Mouse (Mus musculus): ENCODE data around the gene Rpl31. TPM values are rescaled to one million over a fixed set of nuclear protein-coding genes. Genes with fewer than 3 reads are reported as not detected.

Rpl31 gene
- polyA plus RNA-seq, 1 experiment = 261 TPM

DNA sequence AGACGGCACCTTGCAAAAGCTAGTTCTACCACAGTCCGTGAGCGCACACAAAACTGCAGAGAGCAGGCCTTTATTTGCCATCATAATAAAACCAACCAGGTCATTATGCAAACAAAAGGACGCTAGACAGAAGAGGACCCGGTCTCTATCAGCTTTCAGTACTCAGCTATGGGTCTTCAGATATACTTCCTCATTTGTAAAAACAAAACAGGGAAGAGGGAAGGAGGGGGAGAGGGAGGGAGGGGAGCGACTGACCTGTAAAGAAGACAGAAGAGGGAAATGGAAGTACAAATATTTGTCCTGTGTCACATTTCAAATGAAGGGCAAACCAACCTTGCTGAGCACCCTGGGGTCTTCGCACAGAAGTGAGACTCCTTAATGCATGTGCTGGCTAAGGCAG lies 41.0 kb downstream of the Rpl31 start:
- DNase-seq = no peak
- 66% methylated on average over 7 of the region's 7 CpGs for WGBS
- TF ChIP-seq POLR2A (IDR thresholded peaks at IDR 0.05; ENCODE audit: low read depth, low read length) (no peak), CTCF (conservative IDR thresholded peaks at IDR 0.05; ENCODE audit: insufficient read depth, insufficient read length, low read depth, low read length) (no peak)
- H3K36me3 ChIP-seq (ENCODE audit: control insufficient read depth, insufficient read depth, low read length) = no peaks in the 10 kb centered on the region
- no peak overlapping the region for H3K4me3 ChIP-seq (ENCODE audit: insufficient read depth, low read depth, low read length)
- H3K27ac ChIP-seq (ENCODE audit: insufficient read depth, low read depth, low read length) = no peak overlapping the region
- 0 out of 2 replicates have a peak, but pooled peaks cover 2% of the 10 kb centered on the region for H3K4me1 ChIP-seq (ENCODE audit: control insufficient read depth, insufficient read depth, low read length)
- no peaks in the 10 kb centered on the region for H3K27me3 ChIP-seq (replicated peaks; ENCODE audit: control insufficient read depth, insufficient read depth, low read length)

DNA sequence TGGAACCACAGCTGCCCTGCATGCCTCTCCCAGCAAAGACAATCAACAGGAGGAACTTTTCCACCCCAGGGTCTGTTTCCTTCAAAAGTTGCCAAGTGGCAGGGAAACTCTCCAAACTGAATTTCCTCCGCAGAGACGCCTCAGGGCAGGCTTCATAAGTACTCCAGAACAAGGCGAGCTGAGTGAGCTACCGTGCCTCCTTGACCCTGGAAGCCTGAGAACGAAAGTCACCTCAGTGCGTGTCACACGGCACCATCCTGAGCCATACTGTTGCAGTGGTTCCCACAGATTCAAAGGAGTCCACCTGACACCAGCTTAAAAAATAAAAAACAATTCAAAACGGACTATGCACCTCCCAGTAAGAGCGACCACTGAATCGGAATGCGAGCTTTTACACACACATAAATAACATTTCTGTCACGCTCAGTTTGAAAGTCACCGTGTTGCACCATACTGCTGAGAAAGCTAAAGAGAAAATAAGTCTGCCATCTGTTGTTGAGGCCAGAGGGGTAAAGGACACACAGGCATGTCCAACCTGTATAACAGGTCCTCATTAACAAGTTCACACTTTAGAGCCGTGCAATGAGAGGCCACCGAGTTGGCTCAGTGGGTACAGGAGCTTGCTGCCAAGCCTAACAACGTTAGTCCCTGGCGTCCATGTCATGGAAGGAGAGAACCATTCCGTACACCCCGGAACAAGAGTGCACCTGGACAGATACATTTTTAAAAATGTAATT lies 42.6 kb downstream of the Rpl31 start:
- Histone ChIP-seq H3K27me3 (replicated peaks; ENCODE audit: control insufficient read depth, insufficient read depth, low read length) (no peaks in the 10 kb centered on the region), H3K36me3 (ENCODE audit: control insufficient read depth, insufficient read depth, low read length) (no peaks in the 10 kb centered on the region), H3K27ac (ENCODE audit: insufficient read depth, low read depth, low read length) (peak overlapping the region; percentile 0; the same call in 1 of the 2 replicates), H3K4me3 (ENCODE audit: insufficient read depth, low read depth, low read length) (no peak overlapping the region), H3K4me1 (ENCODE audit: control insufficient read depth, insufficient read depth, low read length) (0 out of 2 replicates have a peak, but pooled peaks cover 2% of the 10 kb centered on the region)
- WGBS = 40% methylated on average over 19 of the region's 19 CpGs
- peak; percentile 48 for DNase-seq
- TF ChIP-seq POLR2A (IDR thresholded peaks at IDR 0.05; ENCODE audit: low read depth, low read length) (no peak), CTCF (conservative IDR thresholded peaks at IDR 0.05; ENCODE audit: insufficient read depth, insufficient read length, low read depth, low read length) (no peak)

DNA sequence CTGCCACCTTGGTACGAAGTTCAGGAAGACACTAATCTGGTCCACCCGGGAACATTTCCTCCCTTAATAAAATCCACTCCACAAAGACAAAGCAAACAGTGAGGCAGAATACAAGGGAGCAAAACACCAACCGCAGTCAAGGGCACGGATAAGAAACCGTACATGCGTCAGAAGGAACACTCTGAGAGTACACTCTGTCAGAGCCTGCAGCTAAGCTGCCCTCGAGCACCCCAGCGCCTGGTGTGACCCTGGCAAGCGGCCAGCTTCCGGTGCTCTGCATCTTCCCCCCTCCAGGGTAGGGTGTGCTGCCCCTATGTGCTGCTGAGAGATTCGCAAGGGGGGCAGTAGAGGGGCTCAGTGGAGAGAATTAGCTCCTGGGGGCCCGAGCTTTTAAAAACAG lies 50.2 kb downstream of the Rpl31 start:
- Histone ChIP-seq H3K36me3 (ENCODE audit: control insufficient read depth, insufficient read depth, low read length) (no peaks in the 10 kb centered on the region), H3K27ac (ENCODE audit: insufficient read depth, low read depth, low read length) (peak overlapping the region; percentile 67; the same call in 1 of the 2 replicates), H3K4me3 (ENCODE audit: insufficient read depth, low read depth, low read length) (no peak overlapping the region), H3K27me3 (replicated peaks; ENCODE audit: control insufficient read depth, insufficient read depth, low read length) (no peaks in the 10 kb centered on the region), H3K4me1 (ENCODE audit: control insufficient read depth, insufficient read depth, low read length) (no peaks in the 10 kb centered on the region)
- no peak for TF ChIP-seq POLR2A (IDR thresholded peaks at IDR 0.05; ENCODE audit: low read depth, low read length)
- TF ChIP-seq CTCF (conservative IDR thresholded peaks at IDR 0.05; ENCODE audit: insufficient read depth, insufficient read length, low read depth, low read length) = no peak
- WGBS = 19% methylated on average over 12 of the region's 12 CpGs
- peak; percentile 47 for DNase-seq

DNA sequence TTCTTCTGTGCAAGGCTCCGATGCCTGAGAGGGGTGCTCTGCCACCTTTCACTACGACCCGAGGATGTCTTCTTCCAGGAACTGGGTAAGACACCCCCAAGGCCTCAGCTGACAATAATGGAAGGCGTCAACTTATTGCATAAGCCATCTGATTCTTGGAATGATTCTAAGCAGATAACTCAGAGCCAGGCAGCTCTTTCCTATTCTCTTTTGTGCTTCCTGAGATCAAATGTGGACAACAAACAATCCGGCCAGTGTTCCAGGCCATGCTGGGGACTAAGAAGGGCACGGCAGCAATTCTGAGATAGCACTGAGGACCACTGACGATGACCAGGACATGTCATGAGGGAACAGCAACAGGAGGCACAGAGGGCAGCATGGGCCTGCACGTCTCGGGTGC lies 51.2 kb downstream of the Rpl31 start:
- H3K36me3 ChIP-seq (ENCODE audit: control insufficient read depth, insufficient read depth, low read length) = no peaks in the 10 kb centered on the region
- DNase-seq = no peak
- H3K4me1 ChIP-seq (ENCODE audit: control insufficient read depth, insufficient read depth, low read length) = no peaks in the 10 kb centered on the region
- H3K4me3 ChIP-seq (ENCODE audit: insufficient read depth, low read depth, low read length) = no peak overlapping the region
- 84% methylated on average over 9 of the region's 9 CpGs for WGBS
- TF ChIP-seq CTCF (conservative IDR thresholded peaks at IDR 0.05; ENCODE audit: insufficient read depth, insufficient read length, low read depth, low read length) (no peak), POLR2A (IDR thresholded peaks at IDR 0.05; ENCODE audit: low read depth, low read length) (no peak)
- H3K27me3 ChIP-seq (replicated peaks; ENCODE audit: control insufficient read depth, insufficient read depth, low read length) = no peaks in the 10 kb centered on the region
- no peak overlapping the region for H3K27ac ChIP-seq (ENCODE audit: insufficient read depth, low read depth, low read length)

DNA sequence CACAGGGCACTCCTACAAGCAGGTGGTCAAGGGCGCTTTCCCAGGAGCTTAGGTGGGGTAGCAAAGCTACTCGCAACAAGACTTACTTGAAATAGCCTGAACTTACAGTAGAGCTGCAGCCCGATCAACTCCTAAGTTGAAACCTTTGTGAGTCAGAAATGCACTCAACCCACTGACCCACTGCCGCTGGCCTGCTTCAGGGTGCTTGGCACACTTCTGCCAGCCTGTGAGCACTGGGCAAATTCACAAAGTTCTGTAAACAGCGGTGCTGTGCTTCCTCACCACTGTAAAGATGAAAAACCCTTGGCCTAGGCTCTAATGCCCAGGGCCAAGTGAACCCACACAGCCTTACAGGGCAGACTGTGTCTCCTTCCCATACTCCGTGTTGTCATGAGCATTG lies 53.3 kb downstream of the Rpl31 start:
- no peaks in the 10 kb centered on the region for H3K4me1 ChIP-seq (ENCODE audit: control insufficient read depth, insufficient read depth, low read length)
- no peak for DNase-seq
- no peak overlapping the region for H3K4me3 ChIP-seq (ENCODE audit: insufficient read depth, low read depth, low read length)
- TF ChIP-seq CTCF (conservative IDR thresholded peaks at IDR 0.05; ENCODE audit: insufficient read depth, insufficient read length, low read depth, low read length) = no peak
- TF ChIP-seq POLR2A (IDR thresholded peaks at IDR 0.05; ENCODE audit: low read depth, low read length) = no peak
- no peaks in the 10 kb centered on the region for H3K27me3 ChIP-seq (replicated peaks; ENCODE audit: control insufficient read depth, insufficient read depth, low read length)
- no peaks in the 10 kb centered on the region for H3K36me3 ChIP-seq (ENCODE audit: control insufficient read depth, insufficient read depth, low read length)
- H3K27ac ChIP-seq (ENCODE audit: insufficient read depth, low read depth, low read length) = no peak overlapping the region
- 96% methylated on average over 6 of the region's 6 CpGs for WGBS

Other genes starting within 250 kb of the Rpl31 start
- 4.4 and 4.5 TPM in 2 replicates for gene Npas2, start 174.1 kb upstream of the Rpl31 start, polyA plus RNA-seq (2012; rRNA removed)
- gene Tbc1d8, start 110.9 kb downstream of the Rpl31 start, polyA plus RNA-seq (2012; rRNA removed) = 5.1 and 5.2 TPM in 2 replicates
- 18.2 and 20.8 TPM in 2 replicates for gene Cnot11, start 167.2 kb downstream of the Rpl31 start, polyA plus RNA-seq (2012; rRNA removed)
- gene Rnf149, start 209.6 kb downstream of the Rpl31 start, polyA plus RNA-seq (2012; rRNA removed) = 30.3 and 33.7 TPM in 2 replicates

Data from kidney, adult 2 months (tissue).